Mouse (Mus musculus) lung, embryonic 15.5 days (tissue): ENCODE data around the gene Ftcd. TPM values are rescaled to one million over a fixed set of nuclear protein-coding genes. Genes with fewer than 3 reads are reported as not detected.

Experiments used
- ATAC-seq: fragments of 200-750 bp; cut with Nextera tagmentation; 2 replicates; pipeline ENCODE4 v1.8.0; 2017; ENCODE audit warnings: moderate number of reproducible peaks, borderline replicate concordance; ENCODE audit not compliant: low FRiP score, low TSS enrichment; ENCODE audit errors: extremely low read depth
- H3K27ac ChIP-seq: fragments of 300-500 bp; sonication (generic); 2 replicates; pipeline ENCODE4 v1.5.1; 2015; ENCODE audit warnings: moderate library complexity, mild to moderate bottlenecking, inconsistent platforms
- H3K27me3 ChIP-seq: fragments of 300-500 bp; sonication (generic); 2 replicates; pipeline ENCODE4 v1.6.1; 2015; ENCODE audit warnings: inconsistent platforms
- H3K36me3 ChIP-seq: fragments of 300-500 bp; sonication (generic); 2 replicates; pipeline ENCODE4 v1.6.1; 2015; ENCODE audit warnings: inconsistent platforms
- H3K4me1 ChIP-seq: fragments of 300-500 bp; sonication (generic); 2 replicates; pipeline ENCODE4 v1.6.1; 2015; ENCODE audit warnings: inconsistent platforms
- H3K4me2 ChIP-seq: fragments of 300-500 bp; sonication (generic); 2 replicates; pipeline ENCODE4 v1.6.1; 2015; ENCODE audit warnings: inconsistent platforms, mild to moderate bottlenecking, moderate library complexity
- H3K4me3 ChIP-seq: fragments of 300-500 bp; sonication (generic); 2 replicates; pipeline ENCODE4 v1.5.1; 2015; ENCODE audit warnings: mild to moderate bottlenecking, inconsistent platforms
- H3K9ac ChIP-seq: fragments of 300-500 bp; sonication (generic); 2 replicates; pipeline ENCODE4 v1.6.1; 2015; ENCODE audit warnings: inconsistent platforms
- H3K9me3 ChIP-seq: fragments of 300-500 bp; sonication (generic); 2 replicates; pipeline ENCODE4 v1.6.1; 2016; ENCODE audit warnings: inconsistent platforms
- WGBS: fragments of 180-500 bp; shearing (Covaris S2); methylation state at CpG from one replicate; pipeline ENCODE4 v1.1.7; 2015; 5-methylcytosine and 5-hydroxymethylcytosine counted together
- polyA plus RNA-seq: library from polyadenylated mRNA; unstranded; fragments of >200 nt; fragmentation: Nextera tagmentation; extraction: Ambion mirVana; gene quantifications from 2 replicates; pipeline ENCODE4 v1.2.1, GENCODE M21; 2015

Ftcd gene
- polyA plus RNA-seq, 1 experiment from 2014 or later: not detected

- peak overlapping the region; percentile 83 for H3K27ac ChIP-seq
- H3K4me1 ChIP-seq: peaks cover 23% of the 10 kb centered on the region
- H3K4me3 ChIP-seq: peak overlapping the region; percentile 58
- H3K9ac ChIP-seq: peak overlapping the region; percentile 63
- no peaks in the 10 kb centered on the region for H3K27me3 ChIP-seq
- H3K4me2 ChIP-seq: peak overlapping the region; percentile 66
- no peaks in the 10 kb centered on the region for H3K36me3 ChIP-seq
- no peaks in the 10 kb centered on the region for H3K9me3 ChIP-seq
- no peak for ATAC-seq
- WGBS: 60% methylated on average over 4 of the region's 4 CpGs
Measured at GRCm38 (mm10) chr10:76622411-76622810, 47.0 kb downstream of the Ftcd start.

DNA sequence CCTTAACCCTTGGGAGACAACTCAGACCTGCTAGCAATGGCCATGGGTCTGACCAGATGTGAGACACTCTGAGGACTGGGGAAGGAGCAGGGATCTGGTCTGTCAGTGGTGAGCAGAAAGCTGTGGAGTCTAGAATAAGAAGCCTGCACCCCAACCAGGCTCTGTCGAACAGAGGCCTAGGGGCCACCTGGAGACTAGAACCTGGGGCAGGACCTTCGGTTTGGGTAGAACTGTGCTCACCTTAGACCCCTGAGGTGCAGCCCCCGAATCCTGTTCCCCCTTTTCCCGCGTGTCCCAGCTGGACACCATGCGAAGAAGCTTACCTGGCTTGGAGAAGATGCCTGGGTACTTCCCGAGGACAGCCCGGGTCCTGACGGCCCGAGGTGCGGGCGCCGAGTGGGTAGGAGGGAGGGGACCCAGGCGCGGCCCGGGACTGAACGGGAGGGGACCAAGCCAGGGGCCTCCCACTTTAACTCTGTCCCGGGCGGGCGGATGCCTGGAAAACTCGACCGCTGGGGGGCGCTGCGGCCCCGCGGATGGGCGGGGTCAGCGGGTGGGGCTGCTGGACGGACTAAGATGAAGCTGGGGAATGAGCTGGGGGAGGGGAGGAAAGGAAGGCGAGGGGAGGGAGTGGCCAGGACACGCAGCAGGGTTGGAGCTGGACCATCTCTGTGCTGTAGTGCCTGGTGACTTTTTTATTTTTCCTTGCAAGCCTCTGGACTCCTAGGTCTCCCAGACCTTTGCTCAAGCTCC, 47.7 kb downstream of the Ftcd start, which contains the start of gene Col6a2:
Gene Col6a2 (minus strand): TSS at position 703 of the 753 bp plus-strand sequence.
- peak within 1 kb of the TSS; percentile 66 for H3K4me2 ChIP-seq
- 4% methylated on average over 23 of the region's 31 CpGs for WGBS
- H3K36me3 ChIP-seq: no peaks in the 10 kb centered on the region
- H3K9ac ChIP-seq: peak within 1 kb of the TSS; percentile 63
- H3K27ac ChIP-seq: peak within 1 kb of the TSS; percentile 84
- peaks cover 23% of the 10 kb centered on the region for H3K4me1 ChIP-seq
- H3K27me3 ChIP-seq: no peaks in the 10 kb centered on the region
- ATAC-seq: peak; percentile 94
- peak within 1 kb of the TSS; percentile 58 for H3K4me3 ChIP-seq
- no peaks in the 10 kb centered on the region for H3K9me3 ChIP-seq

- 0 out of 2 replicates have a peak, but pooled peaks have one; percentile 6 for ATAC-seq
Measured at GRCm38 (mm10) chr10:76623734-76624133, 48.3 kb downstream of the Ftcd start.

DNA sequence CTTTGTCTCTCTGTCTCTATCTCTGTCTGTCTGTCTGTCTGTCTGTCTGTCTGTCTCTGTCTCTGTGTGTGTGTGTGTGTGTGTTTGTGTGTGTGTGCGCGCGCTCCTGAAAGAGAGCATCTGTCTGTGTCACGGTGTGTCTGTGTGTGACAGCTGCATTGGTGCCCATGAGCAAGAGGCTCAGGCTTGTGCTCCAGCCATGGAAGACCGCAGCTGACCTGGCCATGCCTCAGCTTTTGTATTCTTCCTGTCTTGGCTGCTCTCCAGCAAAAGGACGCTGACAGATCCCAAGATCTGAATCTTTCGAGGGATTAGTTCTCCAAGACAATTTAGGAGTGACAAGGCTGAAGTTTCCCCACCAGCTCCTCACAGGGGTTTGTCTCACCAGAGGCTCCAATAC, 49.5 kb downstream of the Ftcd start:
- WGBS: 55% methylated on average over 7 of the region's 7 CpGs
- ATAC-seq: no peak
- no peaks in the 10 kb centered on the region for H3K36me3 ChIP-seq
- no peaks in the 10 kb centered on the region for H3K27me3 ChIP-seq
- H3K9ac ChIP-seq: no peak overlapping the region
- H3K27ac ChIP-seq: peak overlapping the region; percentile 84; the same call in 1 of the 2 replicates
- H3K4me1 ChIP-seq: peaks cover 23% of the 10 kb centered on the region
- H3K9me3 ChIP-seq: no peaks in the 10 kb centered on the region
- H3K4me3 ChIP-seq: no peak overlapping the region
- H3K4me2 ChIP-seq: no peak overlapping the region

More at GRCm38 (mm10) chr10:76623734-76624133, 48.3 kb downstream of the Ftcd start:
- H3K27ac ChIP-seq: peak overlapping the region; percentile 84
- H3K36me3 ChIP-seq: no peaks in the 10 kb centered on the region
- no peak overlapping the region for H3K9ac ChIP-seq
- peaks cover 23% of the 10 kb centered on the region for H3K4me1 ChIP-seq
- 19% methylated on average over 6 of the region's 7 CpGs for WGBS
- peak overlapping the region; percentile 66 for H3K4me2 ChIP-seq
- peak overlapping the region; percentile 58 for H3K4me3 ChIP-seq
- no peaks in the 10 kb centered on the region for H3K27me3 ChIP-seq
- H3K9me3 ChIP-seq: no peaks in the 10 kb centered on the region

DNA sequence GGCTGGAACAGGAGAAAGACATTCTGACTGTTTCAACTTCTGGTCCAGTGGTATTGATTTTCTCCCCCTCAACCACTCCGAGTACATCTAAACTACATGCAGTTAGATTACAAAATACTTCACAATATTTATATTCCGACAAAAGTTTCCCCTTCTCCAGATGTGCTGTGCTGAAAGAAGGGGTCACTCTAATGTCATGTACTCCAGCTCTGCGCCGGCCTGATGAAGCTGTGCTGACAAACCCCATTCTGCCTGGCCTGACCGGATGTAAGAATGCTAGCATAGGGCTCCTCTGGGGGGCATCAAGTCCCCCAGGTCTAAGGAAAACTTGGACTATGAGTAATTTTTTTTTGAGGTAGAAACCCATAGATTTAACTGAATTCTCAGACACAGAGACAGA, 52.3 kb downstream of the Ftcd start:
- Histone ChIP-seq H3K36me3 (no peaks in the 10 kb centered on the region), H3K27ac (peak overlapping the region; percentile 54; the same call in 1 of the 2 replicates), H3K4me1 (peaks cover 29% of the 10 kb centered on the region), H3K27me3 (no peaks in the 10 kb centered on the region), H3K4me2 (no peak overlapping the region), H3K9ac (no peak overlapping the region), H3K4me3 (no peak overlapping the region), H3K9me3 (no peaks in the 10 kb centered on the region)
- 44% methylated on average over 5 of the region's 5 CpGs for WGBS
- no peak for ATAC-seq

- 64% methylated on average over 1 of the region's 1 CpGs for WGBS
Measured at GRCm38 (mm10) chr10:76630657-76631056, 55.2 kb downstream of the Ftcd start.

GRCm38 (mm10) chr10:76632630-76633029, 57.2 kb downstream of the Ftcd start:
- WGBS: 56% methylated on average over 8 of the region's 8 CpGs

More at GRCm38 (mm10) chr10:76630657-76631056, 55.2 kb downstream of the Ftcd start:
- H3K36me3 ChIP-seq: no peaks in the 10 kb centered on the region
- peak overlapping the region; percentile 66; the same call in 1 of the 2 replicates for H3K27ac ChIP-seq
- no peak overlapping the region for H3K4me2 ChIP-seq
- H3K9me3 ChIP-seq: no peaks in the 10 kb centered on the region
- no peak overlapping the region for H3K9ac ChIP-seq
- no peak overlapping the region for H3K4me3 ChIP-seq
- H3K27me3 ChIP-seq: no peaks in the 10 kb centered on the region
- no peak for ATAC-seq
- H3K4me1 ChIP-seq: peaks cover 29% of the 10 kb centered on the region

DNA sequence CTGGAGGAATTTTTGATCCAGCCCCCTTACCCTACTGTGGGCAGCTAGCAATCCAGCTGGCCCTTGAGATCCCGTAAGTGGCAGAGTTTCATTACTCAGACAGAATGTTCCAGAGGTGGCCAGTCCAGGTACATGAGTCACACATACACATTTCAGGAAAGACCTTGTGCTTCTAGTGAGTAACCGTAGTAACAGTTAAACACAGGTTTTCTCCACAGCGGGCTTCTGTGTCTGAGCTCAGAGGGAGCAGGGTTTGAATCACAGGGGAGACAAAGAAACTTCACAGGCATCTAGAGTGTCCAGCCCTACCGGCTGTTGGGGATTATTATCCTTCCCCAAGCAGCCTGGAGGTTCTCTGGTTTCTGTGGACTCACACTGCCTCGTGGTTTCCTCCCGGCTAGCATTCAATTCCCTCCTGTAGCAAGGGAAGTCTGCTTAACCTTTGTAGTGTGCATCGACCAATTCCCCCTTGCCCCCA, 58.7 kb downstream of the Ftcd start:
- H3K27me3 ChIP-seq: no peaks in the 10 kb centered on the region
- WGBS: 35% methylated on average over 7 of the region's 7 CpGs
- no peaks in the 10 kb centered on the region for H3K9me3 ChIP-seq
- peak overlapping the region; percentile 79 for H3K27ac ChIP-seq
- no peaks in the 10 kb centered on the region for H3K36me3 ChIP-seq
- H3K4me2 ChIP-seq: no peak overlapping the region
- no peak overlapping the region for H3K9ac ChIP-seq
- no peak overlapping the region for H3K4me3 ChIP-seq
- ATAC-seq: peak; percentile 46; the same call in 1 of the 2 replicates
- peaks cover 38% of the 10 kb centered on the region for H3K4me1 ChIP-seq

More at GRCm38 (mm10) chr10:76632630-76633029, 57.2 kb downstream of the Ftcd start:
- Histone ChIP-seq H3K4me3 (no peak overlapping the region), H3K4me2 (no peak overlapping the region), H3K36me3 (no peaks in the 10 kb centered on the region), H3K27me3 (no peaks in the 10 kb centered on the region), H3K9me3 (no peaks in the 10 kb centered on the region), H3K4me1 (peaks cover 38% of the 10 kb centered on the region), H3K9ac (no peak overlapping the region), H3K27ac (peak overlapping the region; percentile 79; the same call in 1 of the 2 replicates)
- no peak for ATAC-seq

GRCm38 (mm10) chr10:76634584-76634983, 59.1 kb downstream of the Ftcd start:
- no peaks in the 10 kb centered on the region for H3K36me3 ChIP-seq
- no peaks in the 10 kb centered on the region for H3K27me3 ChIP-seq
- H3K27ac ChIP-seq: peak overlapping the region; percentile 79
- H3K9ac ChIP-seq: no peak overlapping the region
- WGBS: 47% methylated on average over 5 of the region's 5 CpGs
- ATAC-seq: peak; percentile 33; the same call in 1 of the 2 replicates
- peaks cover 38% of the 10 kb centered on the region for H3K4me1 ChIP-seq
- no peak overlapping the region for H3K4me2 ChIP-seq
- H3K9me3 ChIP-seq: no peaks in the 10 kb centered on the region
- no peak overlapping the region for H3K4me3 ChIP-seq

- Histone ChIP-seq H3K36me3 (no peaks in the 10 kb centered on the region), H3K9ac (no peak overlapping the region), H3K4me3 (no peak overlapping the region), H3K9me3 (no peaks in the 10 kb centered on the region), H3K27ac (peak overlapping the region; percentile 51), H3K4me1 (peaks cover 33% of the 10 kb centered on the region), H3K4me2 (no peak overlapping the region), H3K27me3 (no peaks in the 10 kb centered on the region)
- peak; percentile 74 for ATAC-seq
- WGBS: 40% methylated on average over 3 of the region's 3 CpGs
Measured at GRCm38 (mm10) chr10:76636026-76636425, 60.6 kb downstream of the Ftcd start.

DNA sequence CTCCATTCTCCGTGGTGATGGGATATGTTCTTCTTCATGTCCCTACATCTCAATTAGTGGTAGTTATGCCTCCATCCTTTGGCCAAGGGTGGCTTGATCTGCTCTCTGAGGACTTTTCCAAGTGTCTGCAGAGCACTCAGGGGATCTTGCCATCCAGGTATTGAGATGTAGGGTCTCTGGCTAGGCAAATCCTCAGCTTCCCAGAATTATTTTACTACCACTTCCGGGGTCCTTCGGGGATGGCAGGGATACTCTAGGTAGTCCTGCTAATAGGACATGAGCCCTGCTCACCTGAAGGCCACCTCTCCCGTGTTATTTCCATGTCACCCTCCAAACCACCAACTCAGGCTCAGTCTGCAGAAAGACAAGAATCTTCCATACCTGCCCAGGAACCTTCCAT, 61.2 kb downstream of the Ftcd start:
- H3K9ac ChIP-seq: no peak overlapping the region
- H3K27ac ChIP-seq: peak overlapping the region; percentile 51

More for the DNA sequence above, 61.2 kb downstream of the Ftcd start:
- Histone ChIP-seq H3K27me3 (no peaks in the 10 kb centered on the region), H3K36me3 (no peaks in the 10 kb centered on the region), H3K4me1 (peaks cover 33% of the 10 kb centered on the region), H3K9me3 (no peaks in the 10 kb centered on the region), H3K4me3 (no peak overlapping the region), H3K4me2 (no peak overlapping the region)
- no peak for ATAC-seq
- WGBS: 79% methylated on average over 4 of the region's 4 CpGs
